Mouse (Mus musculus): Measurements from ENCODE around the gene Ugt1a1. TPM values are rescaled to one million over a fixed set of nuclear protein-coding genes. Genes with fewer than 3 reads are reported as not detected.
"Not testable (repeated sequence)": the region's sequence is repeated elsewhere in the genome, so short reads cannot be mapped to it uniquely, and the experiment has no call there.

Ugt1a1 gene
- 0.02 TPM in 1 of 2 replicates, not detected in the other for polyA plus RNA-seq (2012)

- H3K27me3 ChIP-seq (ENCODE audit: control insufficient read depth) = no peaks in the 10 kb centered on the region
- TF ChIP-seq TAL1 (IDR thresholded peaks at IDR 0.05; ENCODE audit: low read length) (peak; percentile 31; the same call in 2 of the 3 replicates), GATA1 (IDR thresholded peaks at IDR 0.05; ENCODE audit: low read length) (no peak)
- peaks cover 13% of the 10 kb centered on the region for H3K9me3 ChIP-seq (ENCODE audit: control insufficient read depth, low read length)
- no peak within 1 kb of the TSS for H3K4me3 ChIP-seq (replicated peaks)
- H3K36me3 ChIP-seq (ENCODE audit: control insufficient read depth) = peaks cover 7% of the 10 kb centered on the region
- peaks cover 34% of the 10 kb centered on the region for H3K4me1 ChIP-seq (ENCODE audit: control insufficient read depth)
These were observed at the start of gene Ugt1a1 for GRCm38 (mm10) chr1:88211812-88212211. Ugt1a1 (plus strand) TSS chr1:88211959.

- Histone ChIP-seq H3K4me1 (ENCODE audit: control insufficient read depth) (no peaks in the 10 kb centered on the region), H3K9me3 (ENCODE audit: control insufficient read depth, low read length) (no peaks in the 10 kb centered on the region), H3K4me3 (replicated peaks) (no peak within 1 kb of the TSS), H3K27me3 (ENCODE audit: control insufficient read depth) (no peaks in the 10 kb centered on the region), H3K36me3 (ENCODE audit: control insufficient read depth) (no peaks in the 10 kb centered on the region)
- TF ChIP-seq TAL1 (IDR thresholded peaks at IDR 0.05; ENCODE audit: low read length) = no peak
- no peak for TF ChIP-seq GATA1 (IDR thresholded peaks at IDR 0.05; ENCODE audit: low read length)
These were observed 46.0 kb upstream of the Ugt1a1 start, which contains the start of gene Ugt1a5 for GRCm38 (mm10) chr1:88165711-88166110. Ugt1a5 (plus strand) TSS chr1:88166012.

GRCm38 (mm10) chr1:88172190-88172589 lies 39.6 kb upstream of the Ugt1a1 start:
- H3K4me1 ChIP-seq (ENCODE audit: control insufficient read depth); H3K27me3 ChIP-seq (ENCODE audit: control insufficient read depth); H3K36me3 ChIP-seq (ENCODE audit: control insufficient read depth); H3K4me3 ChIP-seq (replicated peaks): not testable (repeated sequence)
- H3K9me3 ChIP-seq (ENCODE audit: control insufficient read depth, low read length) = peaks cover 15% of the 10 kb centered on the region

- no peaks in the 10 kb centered on the region; the same call in 1 of the 2 replicates for H3K36me3 ChIP-seq (ENCODE audit: control insufficient read depth)
- no peaks in the 10 kb centered on the region for H3K4me1 ChIP-seq (ENCODE audit: control insufficient read depth)
- H3K9me3 ChIP-seq (ENCODE audit: control insufficient read depth, low read length) = peaks cover 22% of the 10 kb centered on the region
- no peaks in the 10 kb centered on the region for H3K27me3 ChIP-seq (ENCODE audit: control insufficient read depth)
- no peak overlapping the region for H3K4me3 ChIP-seq (replicated peaks)
- TF ChIP-seq GATA1 (IDR thresholded peaks at IDR 0.05; ENCODE audit: low read length) (no peak), TAL1 (IDR thresholded peaks at IDR 0.05; ENCODE audit: low read length) (no peak)
These were observed 32.1 kb upstream of the Ugt1a1 start for GRCm38 (mm10) chr1:88179657-88180056.

- Histone ChIP-seq H3K4me3 (replicated peaks) (no peak overlapping the region), H3K4me1 (ENCODE audit: control insufficient read depth) (no peaks in the 10 kb centered on the region), H3K9me3 (ENCODE audit: control insufficient read depth, low read length) (no peaks in the 10 kb centered on the region), H3K27me3 (ENCODE audit: control insufficient read depth) (peaks cover 2% of the 10 kb centered on the region; the same call in 1 of the 2 replicates), H3K36me3 (ENCODE audit: control insufficient read depth) (no peaks in the 10 kb centered on the region)
- TF ChIP-seq GATA1 (IDR thresholded peaks at IDR 0.05; ENCODE audit: low read length) (no peak), TAL1 (IDR thresholded peaks at IDR 0.05; ENCODE audit: low read length) (no peak)
These were observed 25.3 kb upstream of the Ugt1a1 start for GRCm38 (mm10) chr1:88186325-88186935.

- no peaks in the 10 kb centered on the region for H3K9me3 ChIP-seq (ENCODE audit: control insufficient read depth, low read length)
- H3K4me1 ChIP-seq (ENCODE audit: control insufficient read depth) = no peaks in the 10 kb centered on the region
- no peaks in the 10 kb centered on the region for H3K36me3 ChIP-seq (ENCODE audit: control insufficient read depth)
- no peak for TF ChIP-seq TAL1 (IDR thresholded peaks at IDR 0.05; ENCODE audit: low read length)
- TF ChIP-seq GATA1 (IDR thresholded peaks at IDR 0.05; ENCODE audit: low read length) = no peak
- H3K4me3 ChIP-seq (replicated peaks) = no peak overlapping the region
- peaks cover 8% of the 10 kb centered on the region for H3K27me3 ChIP-seq (ENCODE audit: control insufficient read depth)
These were observed 19.6 kb upstream of the Ugt1a1 start for GRCm38 (mm10) chr1:88192136-88192535.

- H3K27me3 ChIP-seq (ENCODE audit: control insufficient read depth) = peaks cover 21% of the 10 kb centered on the region
- H3K36me3 ChIP-seq (ENCODE audit: control insufficient read depth) = no peaks in the 10 kb centered on the region
- no peaks in the 10 kb centered on the region for H3K9me3 ChIP-seq (ENCODE audit: control insufficient read depth, low read length)
- no peak overlapping the region for H3K4me3 ChIP-seq (replicated peaks)
- H3K4me1 ChIP-seq (ENCODE audit: control insufficient read depth) = no peaks in the 10 kb centered on the region
- TF ChIP-seq TAL1 (IDR thresholded peaks at IDR 0.05; ENCODE audit: low read length) (no peak), GATA1 (IDR thresholded peaks at IDR 0.05; ENCODE audit: low read length) (no peak)
These were observed 16.1 kb upstream of the Ugt1a1 start for GRCm38 (mm10) chr1:88195687-88196086.

GRCm38 (mm10) chr1:88197443-88197842 lies 14.3 kb upstream of the Ugt1a1 start:
- TF ChIP-seq TAL1 (IDR thresholded peaks at IDR 0.05; ENCODE audit: low read length) (no peak), GATA1 (IDR thresholded peaks at IDR 0.05; ENCODE audit: low read length) (no peak)
- peaks cover 1% of the 10 kb centered on the region; the same call in 1 of the 2 replicates for H3K36me3 ChIP-seq (ENCODE audit: control insufficient read depth)
- no peak overlapping the region for H3K4me3 ChIP-seq (replicated peaks)
- H3K27me3 ChIP-seq (ENCODE audit: control insufficient read depth) = peaks cover 19% of the 10 kb centered on the region
- no peaks in the 10 kb centered on the region for H3K4me1 ChIP-seq (ENCODE audit: control insufficient read depth)
- no peaks in the 10 kb centered on the region for H3K9me3 ChIP-seq (ENCODE audit: control insufficient read depth, low read length)

GRCm38 (mm10) chr1:88199996-88200395 lies 11.8 kb upstream of the Ugt1a1 start:
- H3K4me1 ChIP-seq (ENCODE audit: control insufficient read depth) = peaks cover 15% of the 10 kb centered on the region

GRCm38 (mm10) chr1:88200456-88200855 lies 11.3 kb upstream of the Ugt1a1 start, which contains the start of gene Ugt1a2:
Ugt1a2 (plus strand) TSS chr1:88200601.
- Histone ChIP-seq H3K27me3 (ENCODE audit: control insufficient read depth) (peaks cover 13% of the 10 kb centered on the region), H3K4me1 (ENCODE audit: control insufficient read depth) (peaks cover 20% of the 10 kb centered on the region), H3K4me3 (replicated peaks) (no peak within 1 kb of the TSS), H3K9me3 (ENCODE audit: control insufficient read depth, low read length) (peaks cover 12% of the 10 kb centered on the region), H3K36me3 (ENCODE audit: control insufficient read depth) (peaks cover 27% of the 10 kb centered on the region)
- no peak for TF ChIP-seq GATA1 (IDR thresholded peaks at IDR 0.05; ENCODE audit: low read length)
- no peak for TF ChIP-seq TAL1 (IDR thresholded peaks at IDR 0.05; ENCODE audit: low read length)

More at GRCm38 (mm10) chr1:88199996-88200395, 11.8 kb upstream of the Ugt1a1 start:
- Histone ChIP-seq H3K36me3 (ENCODE audit: control insufficient read depth) (peaks cover 24% of the 10 kb centered on the region), H3K9me3 (ENCODE audit: control insufficient read depth, low read length) (peaks cover 7% of the 10 kb centered on the region), H3K4me3 (replicated peaks) (no peak overlapping the region), H3K27me3 (ENCODE audit: control insufficient read depth) (peaks cover 13% of the 10 kb centered on the region)
- TF ChIP-seq GATA1 (IDR thresholded peaks at IDR 0.05; ENCODE audit: low read length) = no peak
- no peak for TF ChIP-seq TAL1 (IDR thresholded peaks at IDR 0.05; ENCODE audit: low read length)

Data from erythroblast, embryonic 14.5 days (primary cell).